Mouse (Mus musculus): Measurements from ENCODE around the gene Sccpdh. TPM values are rescaled to one million over a fixed set of nuclear protein-coding genes. Genes with fewer than 3 reads are reported as not detected.
"Not testable (repeated sequence)": the region's sequence is repeated elsewhere in the genome, so short reads cannot be mapped to it uniquely, and the experiment has no call there.

Gene Sccpdh
- polyA plus RNA-seq, 1 experiment from 2014 or later, result 113 TPM

DNA sequence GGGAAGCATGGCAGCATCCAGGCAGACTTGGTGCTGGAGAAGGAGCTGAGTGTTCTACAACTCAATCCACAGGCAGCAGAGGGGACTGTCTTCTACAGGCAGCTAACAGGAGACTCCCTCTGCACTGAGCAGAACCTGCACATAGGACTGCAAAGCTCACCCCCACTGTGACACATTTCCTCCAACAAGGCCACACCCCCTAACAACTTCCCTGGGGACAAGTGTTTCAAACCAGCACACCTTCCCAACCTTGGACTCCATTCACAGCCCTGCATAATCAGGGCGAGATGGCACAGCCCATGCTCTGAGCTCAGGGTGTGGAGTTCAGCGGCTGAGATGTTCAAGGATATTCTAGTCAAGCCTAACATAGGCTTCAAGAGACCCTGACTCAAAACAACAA, 9.0 kb downstream of the Sccpdh start:
- 80% methylated on average over 2 of the region's 2 CpGs for WGBS
- no peak overlapping the region for H3K9ac ChIP-seq (ENCODE audit: low read depth, low read length)

DNA sequence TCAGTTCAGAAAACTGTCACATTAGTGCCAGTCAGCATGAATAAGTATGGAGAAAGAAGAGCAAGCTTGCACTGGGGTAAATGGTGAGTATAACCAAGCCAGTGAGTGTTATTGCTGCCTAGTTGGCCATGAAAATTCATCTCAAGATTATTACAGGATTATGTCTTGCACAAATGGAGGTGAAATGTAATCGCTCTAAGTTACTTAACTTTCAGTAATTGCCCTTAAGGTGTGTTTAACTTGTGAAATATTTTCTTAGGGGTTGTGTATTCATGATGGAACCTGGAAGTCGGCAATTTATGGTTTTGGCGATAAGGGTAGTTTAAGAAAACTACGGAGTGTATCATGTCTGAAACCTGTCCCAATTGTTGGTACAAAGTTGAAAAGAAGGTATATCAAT, 11.3 kb downstream of the Sccpdh start:
- H3K27me3 ChIP-seq (replicated peaks; ENCODE audit: control insufficient read depth, insufficient read depth, low read length), result no peaks in the 10 kb centered on the region
- H3K9me3 ChIP-seq (ENCODE audit: control insufficient read depth), result no peaks in the 10 kb centered on the region
- H3K36me3 ChIP-seq (ENCODE audit: control insufficient read depth, insufficient read depth), result peaks cover 68% of the 10 kb centered on the region
- no peak overlapping the region for H3K9ac ChIP-seq (ENCODE audit: low read depth, low read length)
- TF ChIP-seq CTCF (IDR thresholded peaks at IDR 0.05; ENCODE audit: low read depth), result no peak
- no peak overlapping the region for H3K27ac ChIP-seq (ENCODE audit: low read depth, low read length)
- H3K4me2 ChIP-seq (replicated peaks; ENCODE audit: low read depth), result no peak overlapping the region
- no peak for ATAC-seq
- H3K4me3 ChIP-seq (ENCODE audit: low read depth, low read length), result no peak overlapping the region
- H3K4me1 ChIP-seq (replicated peaks; ENCODE audit: control insufficient read depth, insufficient read depth, low read length), result no peaks in the 10 kb centered on the region
- WGBS, result 50% methylated on average over 4 of the region's 4 CpGs

More for the DNA sequence above, 9.0 kb downstream of the Sccpdh start:
- no peak overlapping the region for H3K4me3 ChIP-seq (ENCODE audit: low read depth, low read length)
- no peak for ATAC-seq
- no peaks in the 10 kb centered on the region for H3K4me1 ChIP-seq (replicated peaks; ENCODE audit: control insufficient read depth, insufficient read depth, low read length)
- no peak overlapping the region for H3K27ac ChIP-seq (ENCODE audit: low read depth, low read length)
- peaks cover 64% of the 10 kb centered on the region for H3K36me3 ChIP-seq (ENCODE audit: control insufficient read depth, insufficient read depth)
- TF ChIP-seq CTCF (IDR thresholded peaks at IDR 0.05; ENCODE audit: low read depth), result no peak
- no peak overlapping the region for H3K4me2 ChIP-seq (replicated peaks; ENCODE audit: low read depth)
- H3K27me3 ChIP-seq (replicated peaks; ENCODE audit: control insufficient read depth, insufficient read depth, low read length), result no peaks in the 10 kb centered on the region
- H3K9me3 ChIP-seq (ENCODE audit: control insufficient read depth), result no peaks in the 10 kb centered on the region

- 84% methylated on average over 9 of the region's 10 CpGs for WGBS
- not testable (repeated sequence) for ATAC-seq; H3K4me2 ChIP-seq (replicated peaks; ENCODE audit: low read depth); H3K27ac ChIP-seq (ENCODE audit: low read depth, low read length); H3K4me3 ChIP-seq (ENCODE audit: low read depth, low read length); H3K27me3 ChIP-seq (replicated peaks; ENCODE audit: control insufficient read depth, insufficient read depth, low read length); H3K9ac ChIP-seq (ENCODE audit: low read depth, low read length); H3K4me1 ChIP-seq (replicated peaks; ENCODE audit: control insufficient read depth, insufficient read depth, low read length); H3K9me3 ChIP-seq (ENCODE audit: control insufficient read depth)
- peaks cover 49% of the 10 kb centered on the region for H3K36me3 ChIP-seq (ENCODE audit: control insufficient read depth, insufficient read depth)
Measured at GRCm38 (mm10) chr1:179682753-179683152, 14.7 kb downstream of the Sccpdh start.

- Histone ChIP-seq H3K4me3 (ENCODE audit: low read depth, low read length) (no peak overlapping the region), H3K4me1 (replicated peaks; ENCODE audit: control insufficient read depth, insufficient read depth, low read length) (no peaks in the 10 kb centered on the region), H3K9me3 (ENCODE audit: control insufficient read depth) (no peaks in the 10 kb centered on the region), H3K27me3 (replicated peaks; ENCODE audit: control insufficient read depth, insufficient read depth, low read length) (no peaks in the 10 kb centered on the region), H3K27ac (ENCODE audit: low read depth, low read length) (no peak overlapping the region), H3K9ac (ENCODE audit: low read depth, low read length) (no peak overlapping the region), H3K36me3 (ENCODE audit: control insufficient read depth, insufficient read depth) (peaks cover 30% of the 10 kb centered on the region), H3K4me2 (replicated peaks; ENCODE audit: low read depth) (no peak overlapping the region)
- no peak for TF ChIP-seq CTCF (IDR thresholded peaks at IDR 0.05; ENCODE audit: low read depth)
- WGBS, result 43% methylated on average over 6 of the region's 6 CpGs
- peak; percentile 46 for ATAC-seq
Measured at GRCm38 (mm10) chr1:179686348-179686747, 18.3 kb downstream of the Sccpdh start.

DNA sequence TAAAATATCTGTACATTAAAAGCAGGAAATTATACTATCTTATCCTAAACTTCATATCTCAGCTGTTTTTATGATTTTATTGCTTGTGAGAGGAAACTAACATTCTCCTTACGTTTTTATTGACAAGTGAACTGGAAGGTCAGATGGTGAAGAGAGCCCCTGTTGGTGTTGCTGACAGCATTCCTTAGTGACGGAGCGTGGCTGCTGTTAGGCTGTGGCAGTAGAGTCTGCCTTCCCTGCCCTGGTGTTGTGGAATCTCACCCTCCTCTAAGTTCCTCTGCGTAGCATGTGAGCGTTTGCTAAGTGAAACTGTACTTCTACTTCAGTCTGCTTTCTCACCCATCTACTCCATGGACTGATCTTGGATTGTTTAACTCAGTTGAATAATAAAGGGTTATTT, 18.8 kb downstream of the Sccpdh start:
- ATAC-seq, result peak; percentile 73
- Histone ChIP-seq H3K9ac (ENCODE audit: low read depth, low read length) (no peak overlapping the region), H3K4me3 (ENCODE audit: low read depth, low read length) (no peak overlapping the region), H3K4me1 (replicated peaks; ENCODE audit: control insufficient read depth, insufficient read depth, low read length) (no peaks in the 10 kb centered on the region), H3K36me3 (ENCODE audit: control insufficient read depth, insufficient read depth) (peaks cover 27% of the 10 kb centered on the region), H3K4me2 (replicated peaks; ENCODE audit: low read depth) (no peak overlapping the region), H3K27ac (ENCODE audit: low read depth, low read length) (0 out of 2 replicates have a peak overlapping the region, but pooled peaks have one; percentile 16), H3K27me3 (replicated peaks; ENCODE audit: control insufficient read depth, insufficient read depth, low read length) (no peaks in the 10 kb centered on the region), H3K9me3 (ENCODE audit: control insufficient read depth) (no peaks in the 10 kb centered on the region)
- 34% methylated on average over 5 of the region's 5 CpGs for WGBS
- TF ChIP-seq CTCF (IDR thresholded peaks at IDR 0.05; ENCODE audit: low read depth), result no peak

DNA sequence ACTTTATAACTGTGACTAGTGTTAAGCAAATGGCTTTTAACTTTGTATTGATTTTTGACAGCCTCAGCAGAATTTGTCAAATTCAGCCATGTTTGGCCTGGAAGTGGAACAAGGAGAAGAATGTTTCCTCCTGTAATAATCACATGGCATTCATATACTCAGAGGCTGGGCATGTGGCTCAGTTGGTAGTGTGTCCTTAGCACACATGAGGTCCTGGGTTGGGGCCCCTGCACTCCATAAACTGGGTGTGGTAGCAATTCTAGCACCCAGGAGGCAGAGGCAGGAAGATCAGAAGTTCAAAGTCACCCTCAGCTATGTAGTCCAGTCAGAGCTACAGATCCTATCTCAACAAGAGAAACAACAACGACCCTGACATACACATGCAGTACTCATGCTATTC, 19.3 kb downstream of the Sccpdh start:
- no peak overlapping the region for H3K4me3 ChIP-seq (ENCODE audit: low read depth, low read length)
- peak; percentile 62 for ATAC-seq
- H3K27me3 ChIP-seq (replicated peaks; ENCODE audit: control insufficient read depth, insufficient read depth, low read length), result no peaks in the 10 kb centered on the region
- peaks cover 22% of the 10 kb centered on the region for H3K36me3 ChIP-seq (ENCODE audit: control insufficient read depth, insufficient read depth)
- H3K27ac ChIP-seq (ENCODE audit: low read depth, low read length), result 0 out of 2 replicates have a peak overlapping the region, but pooled peaks have one; percentile 16
- WGBS, result 59% methylated on average over 1 of the region's 1 CpGs
- no peak overlapping the region for H3K4me2 ChIP-seq (replicated peaks; ENCODE audit: low read depth)
- no peaks in the 10 kb centered on the region for H3K9me3 ChIP-seq (ENCODE audit: control insufficient read depth)
- H3K9ac ChIP-seq (ENCODE audit: low read depth, low read length), result no peak overlapping the region
- no peaks in the 10 kb centered on the region for H3K4me1 ChIP-seq (replicated peaks; ENCODE audit: control insufficient read depth, insufficient read depth, low read length)
- TF ChIP-seq CTCF (IDR thresholded peaks at IDR 0.05; ENCODE audit: low read depth), result no peak

- Histone ChIP-seq H3K36me3 (ENCODE audit: control insufficient read depth, insufficient read depth) (peaks cover 19% of the 10 kb centered on the region), H3K4me2 (replicated peaks; ENCODE audit: low read depth) (no peak overlapping the region), H3K4me1 (replicated peaks; ENCODE audit: control insufficient read depth, insufficient read depth, low read length) (no peaks in the 10 kb centered on the region), H3K27ac (ENCODE audit: low read depth, low read length) (no peak overlapping the region), H3K4me3 (ENCODE audit: low read depth, low read length) (no peak overlapping the region), H3K9ac (ENCODE audit: low read depth, low read length) (no peak overlapping the region), H3K27me3 (replicated peaks; ENCODE audit: control insufficient read depth, insufficient read depth, low read length) (no peaks in the 10 kb centered on the region), H3K9me3 (ENCODE audit: control insufficient read depth) (no peaks in the 10 kb centered on the region)
- ATAC-seq, result no peak
- TF ChIP-seq CTCF (IDR thresholded peaks at IDR 0.05; ENCODE audit: low read depth), result no peak
- WGBS, result 89% methylated on average over 3 of the region's 3 CpGs
Measured at GRCm38 (mm10) chr1:179687966-179688365, 20.0 kb downstream of the Sccpdh start.
